Mouse (Mus musculus) spleen, adult 12 weeks (tissue): ENCODE data around the gene Relb.
"Not testable (repeated sequence)": the region's sequence is repeated elsewhere in the genome, so short reads cannot be mapped to it uniquely, and the experiment has no call there.

Experiments
- DNase-seq: peaks from one replicate; pipeline ENCODE4 v3.0.0; 2022; ENCODE audit warnings: low spot score

Gene Relb

DNA sequence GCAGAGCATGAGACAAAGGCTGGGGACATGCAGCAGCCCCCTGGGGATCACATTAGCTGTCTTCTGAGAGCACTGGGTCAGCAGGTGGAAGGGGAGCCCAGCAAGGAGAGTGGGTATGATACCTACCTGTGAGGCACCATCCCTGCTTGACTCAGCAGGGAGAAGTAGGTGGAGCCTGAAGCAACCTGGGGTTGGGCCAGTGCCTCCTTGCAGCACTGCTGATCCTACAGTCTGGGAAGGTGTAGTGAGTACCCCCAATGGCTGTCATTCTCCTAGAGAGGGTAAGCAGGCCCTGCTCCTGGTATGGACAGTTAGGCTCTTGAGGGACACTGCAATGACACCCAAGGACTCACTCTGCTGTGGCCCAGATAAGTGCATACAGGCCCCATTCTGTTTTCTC is 3.0 kb upstream of the Relb start:
- no peak for DNase-seq

DNA sequence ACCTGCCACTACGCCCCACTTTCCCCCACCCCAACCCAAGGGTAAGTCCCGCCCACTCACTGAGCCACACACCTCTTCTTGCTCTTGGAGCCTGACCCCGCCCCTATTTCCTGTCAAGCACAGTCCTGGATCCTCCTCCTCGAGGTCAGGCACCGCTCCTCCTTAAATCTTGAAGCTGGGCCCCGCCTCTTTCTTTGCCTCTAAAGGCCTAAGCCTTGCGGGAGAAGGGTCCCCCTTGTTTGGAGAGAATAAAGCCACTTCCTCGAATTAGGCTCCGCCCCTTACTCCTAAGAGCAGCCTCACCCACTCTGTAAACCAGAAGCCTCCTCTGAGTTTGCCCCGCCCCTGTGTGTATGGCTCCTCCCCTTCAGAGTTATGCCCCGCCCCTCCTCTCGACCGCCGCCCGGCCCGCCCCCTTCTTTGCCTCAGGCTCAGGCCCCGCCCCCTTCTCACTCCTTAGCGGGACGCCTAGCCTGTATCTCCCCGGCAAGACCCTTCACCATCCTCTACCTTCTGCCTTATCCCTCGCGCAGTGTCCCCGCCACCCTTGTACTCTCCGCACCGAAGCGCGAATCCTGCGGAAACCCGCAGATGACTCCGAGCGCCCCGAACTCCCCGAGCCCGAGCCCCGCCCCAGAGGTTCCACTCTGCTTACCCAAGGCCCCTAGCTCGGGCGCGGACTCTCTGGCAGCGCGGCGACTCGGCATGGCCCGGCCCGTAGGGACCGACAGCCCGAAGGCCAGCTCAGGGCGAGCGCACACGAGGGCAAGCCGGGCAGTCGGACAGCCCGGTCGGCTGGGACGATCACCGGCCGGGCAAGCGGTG is 490 bp downstream of the Relb start:
- DNase-seq: peak; percentile 85

DNA sequence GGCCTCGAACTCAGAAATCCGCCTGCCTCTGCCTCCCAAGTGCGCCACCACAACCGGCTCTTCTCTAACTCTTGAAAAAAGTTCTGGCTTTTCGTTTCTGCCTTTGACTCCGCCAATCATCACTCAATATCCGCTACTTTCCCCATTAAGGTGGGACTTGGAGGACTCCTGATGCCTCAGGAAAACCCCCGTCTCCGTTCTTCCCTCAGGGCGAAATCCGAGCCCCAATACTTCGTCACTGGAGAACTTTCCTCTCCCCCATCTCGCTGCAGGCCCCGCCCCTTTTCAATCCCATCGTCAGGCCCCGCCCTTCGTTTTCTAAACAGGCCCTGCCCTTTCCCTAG is 1.1 kb downstream of the Relb start:
- no peak for DNase-seq

DNA sequence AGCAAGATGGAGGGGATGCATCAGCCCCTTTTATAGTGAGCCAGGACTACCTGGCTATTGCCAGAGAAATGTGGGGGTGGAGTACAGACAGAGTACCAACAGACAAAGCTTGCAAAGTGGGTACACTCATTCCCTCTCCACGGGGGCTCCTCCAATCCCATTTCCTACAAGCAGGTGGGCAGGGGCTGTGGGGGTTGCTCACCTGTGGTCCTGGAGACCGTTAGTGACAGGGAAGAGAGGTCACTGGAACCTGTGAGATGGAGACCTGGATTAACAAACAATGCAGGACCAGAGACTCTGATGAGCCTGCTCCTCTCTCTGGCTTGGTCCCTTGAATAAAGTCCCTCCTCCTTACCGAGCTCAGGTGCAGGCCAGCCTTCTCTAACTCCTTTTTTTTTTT is 1.5 kb downstream of the Relb start:
- no peak for DNase-seq

DNA sequence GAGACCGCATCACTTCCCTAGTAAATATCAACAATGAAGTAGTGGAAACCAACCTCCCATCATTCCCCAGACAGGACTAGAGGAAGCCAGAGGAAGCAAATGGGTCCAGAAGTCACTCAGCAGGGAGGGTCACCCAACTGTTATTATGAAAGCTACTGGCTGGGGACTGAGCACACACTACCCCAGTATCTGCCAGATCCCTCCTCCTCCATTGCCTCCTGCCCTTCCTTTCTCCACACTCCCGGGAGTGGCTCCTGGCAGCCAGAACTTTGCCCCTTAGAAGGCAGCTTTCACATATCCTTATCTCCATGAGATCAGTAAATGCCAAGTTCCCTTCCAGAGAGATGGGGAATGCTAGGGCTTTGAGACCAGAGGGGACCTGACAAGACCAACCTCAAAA is 5.8 kb downstream of the Relb start:
- no peak for DNase-seq

DNA sequence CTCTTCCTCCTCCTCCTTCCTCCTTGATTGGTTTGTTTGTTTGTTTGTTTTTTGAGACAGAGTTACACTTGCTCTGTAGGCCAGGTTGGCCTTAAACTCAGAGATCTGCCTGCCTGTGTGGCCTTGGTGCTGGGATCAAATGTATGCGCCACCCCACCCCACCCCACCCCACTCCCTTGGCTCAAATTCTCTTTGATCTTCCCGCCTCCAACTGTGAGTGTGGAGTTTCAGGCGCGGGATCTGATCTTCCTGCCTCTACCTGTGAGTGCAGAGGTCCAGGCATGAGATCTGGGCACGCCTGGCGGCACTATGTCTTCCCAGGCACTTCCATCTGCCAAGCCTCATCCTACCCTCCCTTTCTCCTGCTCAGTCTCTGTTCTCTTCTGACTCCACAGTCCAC is 7.0 kb downstream of the Relb start:
- no peak for DNase-seq

DNA sequence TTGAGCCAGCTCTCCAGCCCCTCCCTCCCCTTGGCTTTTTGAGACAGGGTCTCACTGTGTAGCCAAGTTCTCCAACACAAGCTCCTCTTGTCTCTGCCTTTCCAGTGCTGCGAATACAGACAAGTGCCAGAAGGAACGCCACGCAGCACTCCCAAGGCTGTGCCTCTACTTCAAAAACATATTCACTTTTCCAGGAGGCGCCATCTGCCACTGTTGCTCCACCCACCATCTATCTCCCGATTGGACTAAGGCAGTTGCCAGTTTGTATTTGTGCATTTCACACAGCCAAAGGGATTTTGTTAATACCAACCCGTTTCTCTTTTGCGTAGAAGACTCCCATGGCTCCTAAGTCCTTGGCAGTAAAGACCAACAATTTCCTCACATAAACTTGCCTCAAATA is 8.4 kb downstream of the Relb start:
- no peak for DNase-seq

DNA sequence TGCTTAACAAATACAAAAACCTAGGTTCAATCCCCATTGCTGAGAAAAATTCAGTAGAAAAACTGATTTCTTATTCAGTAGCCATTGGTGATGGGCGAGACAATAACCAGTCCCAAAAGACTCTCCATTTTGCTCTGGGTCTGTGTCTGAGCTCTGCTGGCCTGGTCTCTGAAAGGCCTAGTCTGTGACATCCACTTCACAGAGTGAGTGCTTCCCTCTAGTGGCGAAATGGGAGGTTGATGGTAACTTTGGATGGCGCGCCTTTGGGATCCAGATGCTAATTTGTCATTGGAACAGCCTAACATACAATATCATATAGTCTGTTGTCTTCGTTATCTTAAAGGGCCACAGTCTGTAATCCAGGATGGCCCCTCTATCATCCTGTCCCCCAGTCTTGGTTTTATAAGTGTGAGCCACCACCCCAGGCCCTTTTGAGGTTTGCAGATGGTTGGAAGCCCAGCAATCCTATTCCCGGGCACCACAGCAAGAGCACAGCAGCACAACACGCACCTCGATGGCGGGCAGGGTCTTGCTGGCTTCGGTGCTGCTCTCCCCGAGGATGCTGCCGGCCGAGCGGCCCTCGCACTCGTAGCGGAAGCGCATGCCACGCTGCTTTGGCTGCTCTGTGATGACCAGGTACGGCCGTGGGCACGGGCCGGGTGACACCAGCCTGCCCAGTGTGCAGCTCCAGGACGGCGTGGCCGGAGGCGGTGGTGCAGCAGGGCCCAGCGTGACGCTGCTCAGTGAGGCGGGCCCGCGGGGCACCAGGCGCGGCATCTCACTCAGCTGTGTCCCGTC is 10.0 kb downstream of the Relb start:
- DNase-seq: peak; percentile 34

DNA sequence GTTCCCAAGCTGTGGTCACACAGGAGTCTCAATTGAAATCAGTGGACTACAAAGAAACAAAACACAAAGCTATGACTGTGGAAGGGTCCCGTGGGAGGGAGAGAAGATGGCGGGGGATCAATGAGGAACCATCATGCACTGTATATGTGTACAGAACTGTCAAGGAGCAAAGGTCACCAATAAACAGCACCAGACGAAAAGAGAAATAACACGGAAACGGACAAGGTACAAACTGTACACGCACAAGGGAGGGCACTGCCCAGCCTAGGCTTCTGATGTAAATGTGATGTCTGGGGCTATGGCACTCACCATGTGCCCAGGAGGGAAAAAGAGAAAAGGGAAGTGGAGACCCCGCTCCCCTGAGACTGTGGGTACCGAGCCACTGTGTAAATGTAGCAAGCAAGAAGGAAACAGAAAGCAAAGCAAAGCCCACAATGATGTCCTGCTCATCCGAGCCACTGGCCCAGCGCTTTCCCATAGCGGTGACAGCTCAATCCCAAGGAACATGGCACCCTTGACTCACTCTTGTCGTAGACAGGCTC is 14.1 kb downstream of the Relb start:
- peak; percentile 30 for DNase-seq

DNA sequence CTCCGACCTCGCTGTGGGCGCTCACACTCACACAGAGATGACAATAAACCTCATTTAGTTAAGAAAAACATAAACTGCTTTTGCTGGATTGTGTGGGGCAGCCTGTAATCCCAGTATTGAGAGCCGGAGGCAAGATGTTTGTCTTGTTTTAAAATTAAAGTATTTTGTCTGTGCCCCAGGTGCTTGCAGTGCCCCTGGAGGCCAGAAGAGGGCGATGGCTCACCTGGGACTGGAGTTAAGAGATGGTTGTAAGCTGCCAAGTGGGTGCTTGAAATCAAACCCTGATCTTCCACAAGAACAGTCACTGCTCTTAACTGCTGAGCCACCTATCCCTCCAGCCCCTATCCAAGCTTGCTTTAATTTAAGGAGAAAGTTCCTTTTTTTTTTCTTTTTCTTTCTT is 18.3 kb downstream of the Relb start:
- DNase-seq: no peak

DNA sequence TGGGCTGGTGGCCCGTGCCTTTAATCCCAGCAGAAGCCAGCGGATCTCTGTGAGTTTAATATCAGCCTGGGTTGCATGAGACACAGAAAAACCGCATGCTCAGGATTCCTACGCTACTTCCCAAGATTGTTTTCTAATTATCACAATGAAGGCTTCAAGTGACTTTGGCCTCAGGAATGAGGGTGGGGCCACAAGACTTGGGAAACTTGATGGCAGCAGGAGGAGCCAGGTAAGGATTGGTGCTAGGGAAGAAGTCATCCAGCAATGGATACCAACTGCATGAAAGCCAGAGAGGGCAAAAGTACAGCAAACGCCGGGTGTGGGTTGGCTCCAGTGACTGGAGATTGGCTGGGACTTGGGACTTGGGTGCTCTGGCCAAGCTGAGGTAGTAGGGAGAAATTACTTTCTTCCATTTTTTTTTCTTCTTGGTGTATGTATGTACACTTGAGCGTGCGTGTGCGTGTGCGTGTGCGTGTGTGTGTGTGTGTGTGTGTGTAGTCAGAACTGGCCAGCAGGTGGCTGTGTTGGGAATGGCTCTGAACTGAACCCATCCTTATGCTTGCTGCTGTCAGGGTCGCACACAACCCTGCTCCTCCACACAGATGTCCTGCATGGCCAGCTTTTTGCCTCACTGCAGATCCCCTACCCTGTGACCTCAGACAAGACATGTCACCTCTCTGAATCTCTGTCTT is 19.5 kb downstream of the Relb start:
- no peak for DNase-seq

DNA sequence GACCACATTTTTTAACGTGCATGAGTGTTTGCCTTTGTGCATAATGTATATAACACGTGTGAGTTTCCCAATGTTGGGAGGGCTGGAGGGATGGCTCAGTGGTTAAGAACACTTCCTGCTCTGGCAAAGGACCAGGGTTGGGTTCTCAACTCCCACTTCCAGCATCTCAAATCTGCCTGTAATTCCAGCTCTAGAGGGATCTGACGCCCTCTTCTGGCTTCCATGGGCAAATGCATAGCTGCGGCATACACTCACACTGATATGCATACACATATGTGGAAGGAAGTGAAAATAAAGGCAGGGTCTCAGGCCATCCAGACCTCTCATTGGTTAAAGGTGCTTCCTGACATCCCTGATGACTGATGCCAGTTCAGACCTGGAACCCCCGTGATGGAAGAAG is 21.9 kb downstream of the Relb start:
- DNase-seq: no peak

DNA sequence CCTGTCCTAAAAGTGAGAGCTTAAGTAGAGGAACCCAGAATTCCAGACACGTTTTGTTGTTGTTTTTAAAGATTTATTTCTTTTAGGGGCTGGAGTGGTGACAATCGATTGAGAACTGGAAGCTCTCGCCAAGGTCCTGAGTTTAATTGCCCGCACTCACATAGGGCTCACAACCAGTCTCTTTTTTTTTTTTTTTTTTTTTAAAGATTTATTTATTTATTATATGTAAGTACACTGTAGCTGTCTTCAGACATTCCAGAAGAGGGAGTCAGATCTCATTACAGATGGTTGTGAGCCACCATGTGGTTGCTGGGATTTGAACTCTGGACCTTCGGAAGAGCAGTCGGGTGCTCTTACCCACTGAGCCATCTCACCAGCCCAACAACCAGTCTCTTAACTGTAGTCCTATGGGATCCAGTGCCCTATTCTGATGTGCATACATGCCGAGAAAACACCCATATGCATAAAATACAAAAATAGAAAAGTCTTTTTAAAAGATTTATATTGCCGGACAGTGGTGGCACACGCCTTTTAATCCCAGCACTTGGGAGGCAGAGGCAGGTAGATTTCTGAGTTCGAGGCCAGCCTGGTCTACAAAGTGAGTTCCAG is 24.5 kb downstream of the Relb start:
- not testable (repeated sequence) for DNase-seq

DNA sequence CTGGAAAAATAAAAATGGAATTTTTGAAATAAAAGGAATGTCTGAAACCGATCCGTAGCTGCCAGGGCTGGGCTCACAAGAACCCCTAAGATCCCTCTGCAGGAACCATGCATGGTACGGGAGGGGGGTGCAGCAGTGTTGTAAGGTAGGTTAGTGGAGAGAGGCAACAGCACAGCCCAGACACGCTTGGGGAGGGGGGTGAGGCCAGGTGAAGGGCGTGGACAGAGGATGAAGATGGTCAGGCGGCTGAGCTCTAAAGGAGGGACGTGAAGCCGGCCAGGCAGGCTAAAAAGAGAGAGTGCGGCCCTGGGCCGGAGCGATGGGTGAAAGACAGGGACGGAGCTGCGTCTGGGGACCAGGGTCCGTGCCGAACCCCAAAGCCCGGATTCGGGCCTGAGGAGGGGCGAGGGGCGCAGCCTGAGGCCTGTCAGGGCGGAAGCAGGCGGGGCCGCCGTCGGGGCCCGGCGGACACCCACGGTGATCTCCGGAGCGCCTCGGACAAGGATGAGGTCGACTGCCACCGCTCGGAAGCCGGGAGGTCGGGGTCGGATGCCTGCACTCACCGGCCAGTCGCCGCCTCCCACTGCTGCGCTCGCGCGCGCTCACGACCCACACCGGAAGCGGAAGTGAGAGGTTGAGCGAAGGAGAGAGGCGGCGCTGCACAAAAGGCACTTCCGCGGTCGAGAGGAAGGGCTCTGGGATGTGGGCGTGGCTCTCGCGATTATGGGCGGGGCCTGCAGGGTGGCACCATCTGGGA is 25.2 kb downstream of the Relb start, which contains the start of gene Clasrp:
Gene Clasrp (minus strand): TSS at position 638 of the 757 bp plus-strand sequence.
- DNase-seq: peak; percentile 88

DNA sequence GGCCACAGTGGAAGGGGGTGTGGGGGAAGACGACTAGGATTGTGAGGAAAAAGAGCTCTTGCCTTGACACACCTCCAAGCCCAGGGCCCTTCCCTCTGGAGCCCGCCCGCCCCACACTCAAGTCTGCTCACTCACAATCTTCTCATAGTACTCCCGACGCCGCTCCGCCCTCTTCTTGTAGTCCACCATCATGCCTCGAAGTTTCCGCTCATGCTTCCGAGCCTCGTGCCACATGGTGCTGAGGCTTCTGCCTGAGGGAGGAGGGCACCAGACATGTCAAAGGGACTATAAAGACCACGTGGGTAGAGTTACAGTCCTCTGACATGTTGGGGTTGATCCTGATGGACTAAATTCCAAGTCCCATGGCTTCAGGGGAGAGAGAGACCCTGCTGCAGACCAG is 26.2 kb downstream of the Relb start:
- DNase-seq: no peak

DNA sequence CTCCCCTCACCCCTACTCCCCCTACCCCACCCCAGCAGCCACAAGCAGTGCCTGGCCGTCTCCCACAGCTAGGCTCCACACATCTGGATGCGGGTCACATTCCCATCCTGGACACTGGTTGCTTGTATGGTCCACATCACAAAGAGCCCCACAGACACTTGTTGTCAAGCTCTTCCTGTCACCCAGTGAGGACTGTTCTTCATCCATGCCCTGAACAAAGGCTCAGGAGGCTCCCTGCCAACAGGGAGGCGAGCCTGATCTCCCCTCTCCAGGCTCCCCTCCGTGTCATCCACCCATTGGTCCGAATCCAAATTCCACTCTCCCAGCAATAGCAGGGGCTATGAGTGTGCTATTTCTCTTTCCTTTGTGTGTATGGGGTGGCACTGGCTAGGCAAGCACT is 28.7 kb downstream of the Relb start:
- no peak for DNase-seq

DNA sequence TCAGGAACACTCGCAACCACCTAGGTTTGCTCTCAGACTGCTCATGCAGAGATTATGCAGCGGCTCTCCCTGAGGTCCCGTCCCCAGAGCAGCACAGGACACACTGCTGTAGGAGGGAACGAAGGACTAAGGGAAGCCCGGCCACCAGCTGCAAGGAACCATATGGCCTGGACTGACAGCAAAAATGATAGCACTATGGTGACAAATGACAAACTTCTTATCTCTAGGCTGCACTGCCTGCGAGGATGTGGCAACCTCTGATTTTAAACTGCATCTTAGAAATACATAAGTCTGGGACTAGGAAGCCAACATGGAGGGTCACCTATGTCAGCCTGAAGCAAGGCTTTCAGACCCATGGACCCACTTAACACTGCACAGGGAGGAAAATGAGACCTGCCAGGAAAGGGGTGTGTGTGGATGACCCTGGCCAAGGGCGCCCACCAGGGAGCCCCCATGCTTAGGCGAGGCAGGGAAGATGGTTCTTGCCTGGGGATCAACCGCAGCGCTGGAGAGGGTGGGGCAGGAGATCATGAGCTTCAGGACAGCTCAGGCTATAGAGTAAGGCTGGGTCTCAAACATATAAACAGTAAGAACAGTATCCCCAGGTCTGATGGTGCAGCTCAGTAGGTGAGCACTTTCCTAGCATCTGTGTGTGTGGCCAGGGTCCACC is 36.0 kb downstream of the Relb start:
- DNase-seq: no peak

DNA sequence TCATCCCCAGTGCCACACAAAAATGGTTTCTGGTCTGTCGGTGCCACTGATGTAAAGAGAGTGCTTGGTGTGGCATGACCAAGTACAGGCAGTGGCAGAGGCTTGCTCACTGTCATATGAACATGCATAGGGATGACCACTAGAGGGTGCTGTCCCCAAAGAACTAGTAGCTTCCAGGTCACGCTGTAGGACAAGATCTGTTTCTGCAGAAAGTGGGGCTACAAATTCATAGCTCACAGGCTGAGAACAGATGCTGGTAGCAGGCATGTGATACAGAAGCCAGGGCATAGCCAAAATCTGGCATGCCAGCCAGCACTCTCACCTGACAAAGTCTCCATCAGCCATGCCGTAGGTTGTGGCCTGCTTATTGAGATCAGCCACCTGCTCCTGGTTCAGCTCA is 39.3 kb downstream of the Relb start:
- peak; percentile 66 for DNase-seq

DNA sequence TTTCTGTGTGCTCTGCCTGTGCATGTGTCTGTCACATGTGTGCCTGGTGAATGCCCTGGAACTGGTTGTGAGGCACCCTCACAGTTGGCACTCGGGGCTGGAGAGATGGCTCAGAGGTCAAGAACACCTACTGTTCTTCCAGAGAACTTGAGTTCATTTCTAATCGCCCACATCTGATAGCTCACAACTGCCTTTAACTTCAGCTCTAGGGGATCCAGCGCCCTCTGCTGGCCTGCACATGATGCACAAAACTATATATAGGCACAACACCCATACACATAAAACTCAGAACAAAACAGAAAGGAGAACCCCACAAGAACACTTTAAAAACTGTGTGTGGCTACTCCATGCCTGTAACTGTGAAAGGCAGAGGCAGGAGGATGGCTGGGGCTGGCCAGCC is 40.0 kb downstream of the Relb start:
- peak; percentile 63 for DNase-seq

DNA sequence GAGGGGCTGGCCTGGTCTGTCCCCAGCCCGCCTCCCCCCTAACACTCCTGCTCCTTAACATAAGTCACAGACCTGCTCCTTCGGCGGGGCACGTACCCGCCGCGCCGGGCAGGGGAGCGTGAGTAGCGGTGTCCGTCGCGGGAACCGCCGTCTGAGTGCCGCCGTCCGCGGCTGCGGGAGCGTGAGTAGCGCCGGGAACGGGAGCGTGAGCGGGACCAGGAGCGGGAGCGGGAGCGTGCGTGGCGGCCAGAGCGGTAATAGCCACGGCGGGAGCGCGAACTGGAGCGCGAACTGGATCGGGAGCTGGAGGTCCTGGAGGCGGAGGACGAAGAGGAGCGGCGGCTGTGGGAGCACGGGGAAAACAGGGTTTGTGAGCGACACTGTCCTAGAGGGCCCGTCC is 43.0 kb downstream of the Relb start:
- DNase-seq: no peak

DNA sequence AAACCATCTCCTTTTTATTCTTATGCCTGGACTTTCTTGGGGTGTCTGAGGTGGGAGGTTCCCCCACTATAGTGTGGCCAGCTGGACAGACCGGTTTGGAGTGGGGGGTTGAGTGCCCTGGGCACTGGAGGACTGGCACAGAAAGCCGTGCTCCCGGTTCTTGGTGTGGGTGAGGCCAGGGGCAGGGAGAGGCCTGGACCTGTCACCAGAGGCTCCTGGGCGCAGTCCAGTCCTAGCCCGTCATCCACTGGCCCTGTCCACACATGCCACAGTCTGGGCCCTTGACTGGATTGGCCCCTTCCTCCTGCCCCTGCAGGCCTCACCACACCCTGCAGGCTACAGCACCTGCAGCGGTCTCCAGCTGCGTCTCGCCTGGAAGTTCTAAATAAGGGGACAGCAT is 48.6 kb downstream of the Relb start:
- DNase-seq: no peak
